Mouse (Mus musculus): ENCODE results near the gene Cdc45.
A peak's percentile ranks its signal among the peaks of the same experiment; 100 is the strongest.

Gene Cdc45

GRCm38 (mm10) chr16:18738303-18738702 lies 73.5 kb downstream of the Cdc45 start:
- no peak for DNase-seq (ENCODE audit: extremely low read depth, insufficient read length, low spot score)

- peak; percentile 32 for DNase-seq (ENCODE audit: extremely low read depth, insufficient read length, low spot score)
Observed at GRCm38 (mm10) chr16:18733100-18733956, 78.5 kb downstream of the Cdc45 start.

- DNase-seq (ENCODE audit: extremely low read depth, insufficient read length, low spot score) = no peak
Observed at GRCm38 (mm10) chr16:18730640-18731039, 81.1 kb downstream of the Cdc45 start.
